Mouse (Mus musculus) heart, postnatal 0 days (tissue): ENCODE measurements around the gene Nfyb. TPM values are rescaled to one million over a fixed set of nuclear protein-coding genes. Genes with fewer than 3 reads are reported as not detected.

Source experiments
- ATAC-seq: fragments of 200-750 bp; cut with Nextera tagmentation; 2 replicates; pipeline ENCODE4 v1.8.0; 2017; ENCODE audit warnings: low read depth, moderate number of reproducible peaks, moderate library complexity; ENCODE audit not compliant: insufficient read depth
- DNase-seq: peaks from one replicate; pipeline ENCODE4 v3.0.0-alpha.2; 2016; ENCODE audit warnings: low spot score
- H3K27ac ChIP-seq: fragments of 300-500 bp; sonication (generic); 2 replicates; pipeline ENCODE4 v1.5.1; 2014; ENCODE audit warnings: low read depth, mild to moderate bottlenecking
- H3K27me3 ChIP-seq: fragments of 300-500 bp; sonication (generic); 2 replicates; pipeline ENCODE4 v1.6.1; 2014; ENCODE audit warnings: low read length, mixed read lengths; ENCODE audit not compliant: control insufficient read depth, insufficient read depth
- H3K36me3 ChIP-seq: fragments of 300-500 bp; sonication (generic); replicated peaks from 2 replicates; pipeline ENCODE4 v1.6.1; 2014; ENCODE audit warnings: low read length, mixed read lengths; ENCODE audit not compliant: control insufficient read depth, insufficient read depth
- H3K4me1 ChIP-seq: fragments of 300-500 bp; sonication (generic); 2 replicates; pipeline ENCODE4 v1.6.1; 2014; ENCODE audit warnings: antibody characterized with exemption; ENCODE audit not compliant: control insufficient read depth, insufficient read depth
- H3K4me2 ChIP-seq: fragments of 300-500 bp; sonication (generic); 2 replicates; pipeline ENCODE4 v1.6.1; 2014; ENCODE audit warnings: low read depth, mild to moderate bottlenecking, low read length, moderate library complexity
- H3K4me3 ChIP-seq: fragments of 300-500 bp; sonication (generic); 2 replicates; pipeline ENCODE4 v1.5.1; 2014; ENCODE audit warnings: low read depth, low read length
- H3K9ac ChIP-seq: fragments of 300-500 bp; sonication (generic); replicated peaks from 2 replicates; pipeline ENCODE4 v1.6.1; 2014; ENCODE audit warnings: low read depth, low read length, mixed read lengths
- H3K9me3 ChIP-seq: fragments of 300-500 bp; sonication (generic); replicated peaks from 2 replicates; pipeline ENCODE4 v1.6.1; 2016; ENCODE audit warnings: low read length; ENCODE audit not compliant: control insufficient read depth
- CTCF ChIP-seq: IDR thresholded peaks from 2 replicates; pipeline ENCODE4 v1.5.1; 2016; ENCODE audit warnings: antibody characterized with exemption, control low read depth, low read depth
- EP300 ChIP-seq: IDR thresholded peaks from 2 replicates; pipeline ENCODE4 v1.6.1; 2016; ENCODE audit warnings: antibody characterized with exemption, low read depth
- WGBS: fragments of 180-500 bp; shearing (Covaris S2); extraction: QIAGEN DNeasy Blood & Tissue Kit; methylation state at CpG from one replicate; pipeline ENCODE4 v1.1.7; 2014; 5-methylcytosine and 5-hydroxymethylcytosine counted together
- polyA plus RNA-seq: library from polyadenylated mRNA; unstranded; fragments of >200 nt; fragmentation: Nextera tagmentation; extraction: Ambion mirVana; gene quantifications from 2 replicates; pipeline ENCODE4 v1.2.1, GENCODE M21; 2015
- total RNA-seq: library from RNA; depleted of rRNA; stranded (reverse); fragments of >200 nt; gene quantifications from 2 replicates; pipeline ENCODE4 v1.2.3, GENCODE M21; 2014; ENCODE audit warnings: low replicate concordance

Nfyb gene
- total and polyA plus RNA-seq, 2 experiments from 2014 or later, result 14.4 to 18.0 TPM

DNA sequence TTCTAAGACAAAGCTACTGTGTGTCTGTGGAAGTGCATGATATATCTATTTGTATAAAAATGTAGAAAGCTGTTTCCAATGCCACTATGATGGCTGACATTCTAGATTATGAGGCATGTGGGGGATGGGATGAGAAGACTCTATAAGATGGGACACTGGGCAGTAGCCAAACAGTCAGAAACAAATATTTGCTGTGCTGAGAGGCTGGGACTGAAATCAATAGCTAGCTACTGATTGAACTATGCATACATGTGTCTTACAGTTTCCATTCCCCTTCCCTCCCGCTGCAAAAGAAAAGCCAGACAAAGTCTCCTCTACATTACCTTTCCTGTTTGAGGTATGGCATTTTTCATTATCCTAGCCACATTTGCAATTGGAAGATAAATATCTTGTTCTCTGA, 9.3 kb downstream of the Nfyb start:
- TF ChIP-seq EP300 (no peak), CTCF (no peak)
- Histone ChIP-seq H3K4me1 (no peaks in the 10 kb centered on the region), H3K9me3 (no peaks in the 10 kb centered on the region), H3K4me2 (no peak overlapping the region), H3K4me3 (no peak overlapping the region), H3K27ac (no peak overlapping the region), H3K36me3 (peaks cover 89% of the 10 kb centered on the region), H3K27me3 (no peaks in the 10 kb centered on the region), H3K9ac (no peak overlapping the region)
- DNase-seq (no peak), ATAC-seq (no peak)
- 95% methylated on average over 1 of the region's 1 CpGs for WGBS

DNA sequence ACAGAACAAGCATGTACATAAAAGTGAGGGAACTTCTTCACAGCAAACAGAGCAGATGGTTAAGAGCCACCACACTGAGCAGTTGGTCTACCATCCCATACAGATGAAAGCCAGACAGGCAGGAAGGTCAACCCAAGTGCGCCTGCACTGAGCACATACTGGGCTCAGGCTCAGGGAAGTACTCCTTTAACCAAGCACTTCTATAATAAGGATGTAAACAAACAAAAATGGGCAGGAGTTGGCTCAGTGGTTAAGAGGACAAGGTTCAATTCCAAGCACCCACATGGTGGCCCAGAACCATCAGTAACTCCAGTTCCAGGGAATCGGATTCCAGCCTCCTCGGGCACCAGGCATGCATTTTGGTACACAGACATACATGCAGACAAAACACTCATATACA, 11.0 kb downstream of the Nfyb start:
- no peak for DNase-seq
- no peak overlapping the region for H3K4me2 ChIP-seq
- H3K4me3 ChIP-seq, result no peak overlapping the region
- no peak overlapping the region for H3K9ac ChIP-seq
- H3K36me3 ChIP-seq, result peaks cover 92% of the 10 kb centered on the region
- no peaks in the 10 kb centered on the region for H3K9me3 ChIP-seq
- no peak for ATAC-seq
- WGBS, result 83% methylated on average over 3 of the region's 3 CpGs
- H3K27ac ChIP-seq, result no peak overlapping the region
- TF ChIP-seq CTCF (no peak), EP300 (no peak)
- no peaks in the 10 kb centered on the region for H3K4me1 ChIP-seq
- H3K27me3 ChIP-seq, result no peaks in the 10 kb centered on the region

DNA sequence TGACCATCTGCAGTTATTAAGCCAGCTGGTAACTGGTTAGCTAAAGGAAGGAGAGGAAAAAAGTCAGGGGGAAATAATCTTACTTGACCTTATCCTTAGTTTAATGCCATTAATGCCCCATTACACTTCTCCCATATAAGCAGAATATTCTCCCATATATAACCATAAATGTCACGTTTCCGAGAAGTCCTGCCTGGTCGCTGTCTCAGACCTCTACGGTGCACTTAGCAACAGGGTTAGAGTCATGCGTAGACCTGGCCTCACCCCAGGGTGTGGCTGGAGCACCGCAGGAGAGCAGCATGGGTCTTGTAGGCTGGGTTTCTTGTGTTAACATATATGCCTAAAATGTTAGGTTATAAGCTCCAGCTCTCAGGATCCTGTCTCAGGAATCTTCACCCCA, 13.2 kb downstream of the Nfyb start:
- no peaks in the 10 kb centered on the region for H3K9me3 ChIP-seq
- no peaks in the 10 kb centered on the region for H3K27me3 ChIP-seq
- no peak overlapping the region for H3K4me3 ChIP-seq
- ATAC-seq (no peak), DNase-seq (no peak)
- H3K9ac ChIP-seq, result no peak overlapping the region
- no peak for TF ChIP-seq CTCF
- TF ChIP-seq EP300, result no peak
- WGBS, result 96% methylated on average over 6 of the region's 6 CpGs
- H3K4me1 ChIP-seq, result no peaks in the 10 kb centered on the region
- H3K4me2 ChIP-seq, result no peak overlapping the region
- no peak overlapping the region for H3K27ac ChIP-seq
- peaks cover 92% of the 10 kb centered on the region for H3K36me3 ChIP-seq

DNA sequence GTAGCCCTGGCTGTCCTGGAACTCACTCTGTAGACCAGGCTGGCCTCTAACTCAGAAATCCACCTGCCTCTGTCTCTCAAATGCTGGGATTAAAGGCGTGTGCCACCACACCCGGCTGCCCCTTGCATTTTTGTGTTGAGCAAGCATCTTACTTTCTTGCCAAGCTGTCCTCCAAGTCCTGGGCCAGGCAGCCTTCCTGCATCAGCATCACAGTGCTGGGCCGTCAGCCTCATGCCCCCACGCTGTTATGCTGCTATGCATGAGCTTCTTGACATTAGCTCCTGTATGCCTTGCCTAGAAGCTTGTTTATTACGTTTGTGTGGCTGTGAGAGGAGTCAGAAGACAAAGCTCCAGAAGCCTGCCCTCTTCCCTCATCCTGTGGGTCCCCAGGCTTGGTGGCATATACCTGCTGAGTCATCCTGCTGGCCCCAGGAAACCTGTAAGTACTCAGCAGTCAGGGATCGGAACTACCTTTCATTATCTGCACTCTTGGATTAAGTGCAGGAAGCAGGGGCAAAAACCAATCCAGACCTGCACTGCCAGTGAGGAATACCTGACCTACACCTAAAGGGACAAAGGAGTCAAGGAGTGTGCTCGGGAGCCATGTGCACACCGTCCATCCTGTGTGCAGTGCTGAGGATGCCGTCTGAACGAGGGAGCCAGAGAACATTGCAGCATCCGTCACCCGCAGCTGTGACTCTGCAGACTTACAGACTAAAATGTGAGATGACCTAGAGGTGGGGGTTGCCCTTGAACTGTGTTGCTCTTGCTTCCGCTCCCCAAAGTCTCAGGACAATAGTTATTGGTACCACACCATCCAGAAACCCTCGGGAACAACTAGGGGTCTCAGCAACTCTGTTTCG, 16.7 kb downstream of the Nfyb start:
- peaks cover 74% of the 10 kb centered on the region for H3K36me3 ChIP-seq
- H3K4me1 ChIP-seq, result no peaks in the 10 kb centered on the region
- H3K9ac ChIP-seq, result no peak overlapping the region
- TF ChIP-seq CTCF (no peak), EP300 (no peak)
- no peaks in the 10 kb centered on the region for H3K9me3 ChIP-seq
- no peak overlapping the region for H3K4me2 ChIP-seq
- DNase-seq, result no peak
- WGBS, result 81% methylated on average over 15 of the region's 15 CpGs
- H3K27me3 ChIP-seq, result no peaks in the 10 kb centered on the region
- no peak for ATAC-seq
- no peak overlapping the region for H3K4me3 ChIP-seq
- no peak overlapping the region for H3K27ac ChIP-seq

DNA sequence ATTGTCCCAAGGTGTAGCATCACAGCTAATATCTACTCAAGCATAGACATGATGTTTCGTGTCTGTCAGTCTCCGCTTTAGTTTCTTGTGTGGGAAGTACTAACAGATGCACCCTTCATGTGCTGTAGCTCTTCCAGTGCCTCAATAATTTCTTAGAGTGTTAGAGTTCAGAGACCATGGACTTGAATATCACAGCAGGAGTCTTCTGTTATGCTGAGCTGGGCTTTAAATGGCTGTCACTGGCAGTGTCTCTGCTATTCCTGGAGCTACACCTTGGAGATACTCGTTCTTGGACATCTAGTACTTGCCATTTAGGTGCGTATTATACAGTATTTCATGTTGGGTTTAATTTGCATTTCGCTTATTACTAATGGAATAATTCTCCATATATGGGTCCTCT, 18.6 kb downstream of the Nfyb start:
- H3K4me2 ChIP-seq, result no peak overlapping the region
- no peak overlapping the region for H3K4me3 ChIP-seq
- peaks cover 70% of the 10 kb centered on the region for H3K36me3 ChIP-seq
- no peak for DNase-seq
- H3K27me3 ChIP-seq, result no peaks in the 10 kb centered on the region
- no peaks in the 10 kb centered on the region for H3K9me3 ChIP-seq
- H3K27ac ChIP-seq, result no peak overlapping the region
- no peaks in the 10 kb centered on the region for H3K4me1 ChIP-seq
- ATAC-seq, result no peak
- TF ChIP-seq EP300, result no peak
- TF ChIP-seq CTCF, result no peak
- H3K9ac ChIP-seq, result no peak overlapping the region
- WGBS, result 89% methylated on average over 5 of the region's 5 CpGs

DNA sequence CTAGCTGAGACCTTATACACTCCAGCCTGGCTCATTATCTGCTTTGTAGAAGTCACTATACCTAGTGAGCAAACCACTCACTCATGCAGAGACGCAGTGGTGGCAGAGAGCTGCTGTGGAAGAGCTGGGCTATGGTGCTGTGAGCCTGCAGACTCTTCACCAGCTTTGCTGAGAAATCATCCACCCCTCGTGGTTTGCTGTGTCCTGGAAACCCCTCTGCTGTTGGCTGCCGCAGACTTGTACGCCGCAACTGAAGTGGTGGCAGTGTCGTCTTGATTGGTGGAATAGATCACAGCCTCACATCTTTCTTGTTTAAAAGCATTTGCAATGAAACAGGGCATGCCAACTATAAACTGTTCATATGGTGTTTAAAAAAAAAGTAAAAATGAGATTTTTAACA, 19.6 kb downstream of the Nfyb start:
- peaks cover 74% of the 10 kb centered on the region for H3K36me3 ChIP-seq
- H3K27me3 ChIP-seq, result no peaks in the 10 kb centered on the region

More for the DNA sequence above, 19.6 kb downstream of the Nfyb start:
- Histone ChIP-seq H3K4me2 (no peak overlapping the region), H3K9ac (no peak overlapping the region), H3K4me1 (no peaks in the 10 kb centered on the region), H3K27ac (no peak overlapping the region), H3K9me3 (no peaks in the 10 kb centered on the region), H3K4me3 (no peak overlapping the region)
- TF ChIP-seq CTCF (no peak), EP300 (no peak)
- no peak for ATAC-seq
- DNase-seq, result no peak
- WGBS, result 86% methylated on average over 6 of the region's 6 CpGs
